Mouse (Mus musculus) lung, embryonic 14.5 days (tissue): ENCODE measurements at regions not wholly inside any gene's neighbourhood (a gene's known extent, or its start where the extent isn't known, plus 50 kb on each side); places are given as distances from the start of the nearest gene placed in this dataset.

Experiments used
- ATAC-seq: fragments of 200-750 bp; cut with Nextera tagmentation; 2 replicates; pipeline ENCODE4 v1.8.0; 2017; ENCODE audit warnings: mild to moderate bottlenecking, moderate TSS enrichment, moderate library complexity; ENCODE audit not compliant: insufficient read depth
- DNase-seq: peaks from one replicate; pipeline ENCODE4 v3.0.0-alpha.2; 2015
- H3K27ac ChIP-seq: fragments of 300-500 bp; sonication (generic); 2 replicates; pipeline ENCODE4 v1.5.1; 2014; ENCODE audit warnings: low read depth, mild to moderate bottlenecking, moderate library complexity
- H3K27me3 ChIP-seq: fragments of 300-500 bp; sonication (generic); 2 replicates; pipeline ENCODE4 v1.6.1; 2014; ENCODE audit warnings: low read length, control low read depth; ENCODE audit not compliant: insufficient read depth
- H3K36me3 ChIP-seq: fragments of 300-500 bp; sonication (generic); 2 replicates; pipeline ENCODE4 v1.6.1; 2014; ENCODE audit warnings: control low read depth; ENCODE audit not compliant: insufficient read depth
- H3K4me1 ChIP-seq: fragments of 300-500 bp; sonication (generic); 2 replicates; pipeline ENCODE4 v1.6.1; 2014; ENCODE audit warnings: antibody characterized with exemption, control low read depth; ENCODE audit not compliant: insufficient read depth
- H3K4me2 ChIP-seq: fragments of 300-500 bp; sonication (generic); 2 replicates; pipeline ENCODE4 v1.6.1; 2014; ENCODE audit warnings: mild to moderate bottlenecking
- H3K4me3 ChIP-seq: fragments of 300-500 bp; sonication (generic); 2 replicates; pipeline ENCODE4 v1.5.1; 2014; ENCODE audit warnings: low read depth, low read length
- H3K9ac ChIP-seq: fragments of 300-500 bp; sonication (generic); 2 replicates; pipeline ENCODE4 v1.6.1; 2014
- H3K9me3 ChIP-seq: fragments of 300-500 bp; sonication (generic); 2 replicates; pipeline ENCODE4 v1.6.1; 2016; ENCODE audit warnings: low read depth, low read length, control low read depth
- CTCF ChIP-seq: IDR thresholded peaks from 2 replicates; pipeline ENCODE4 v1.5.1; 2016; ENCODE audit warnings: antibody characterized with exemption, low read depth
- WGBS: fragments of 180-500 bp; shearing (Covaris S2); extraction: QIAGEN DNeasy Blood & Tissue Kit; methylation state at CpG from one replicate; pipeline ENCODE4 v1.1.7; 2014; 5-methylcytosine and 5-hydroxymethylcytosine counted together

- no peak for DNase-seq
- ATAC-seq = no peak
- H3K36me3 ChIP-seq = no peaks in the 10 kb centered on the region
- H3K4me1 ChIP-seq = no peaks in the 10 kb centered on the region
- no peak overlapping the region for H3K9ac ChIP-seq
- H3K4me3 ChIP-seq = no peak overlapping the region
- H3K27me3 ChIP-seq = no peaks in the 10 kb centered on the region
- 90% methylated on average over 4 of the region's 4 CpGs for WGBS
- H3K4me2 ChIP-seq = no peak overlapping the region
- TF ChIP-seq CTCF = no peak
- no peaks in the 10 kb centered on the region for H3K9me3 ChIP-seq
- H3K27ac ChIP-seq = no peak overlapping the region
These were observed 265.7 kb upstream of the Smarca2 start for GRCm38 (mm10) chr19:26339120-26339519.

- no peaks in the 10 kb centered on the region for H3K4me1 ChIP-seq
- no peaks in the 10 kb centered on the region for H3K27me3 ChIP-seq
- no peak overlapping the region for H3K4me3 ChIP-seq
- peak; percentile 6 for DNase-seq
- 57% methylated on average over 3 of the region's 3 CpGs for WGBS
- TF ChIP-seq CTCF = no peak
- no peaks in the 10 kb centered on the region for H3K36me3 ChIP-seq
- no peaks in the 10 kb centered on the region for H3K9me3 ChIP-seq
- H3K27ac ChIP-seq = no peak overlapping the region
- H3K4me2 ChIP-seq = no peak overlapping the region
- no peak for ATAC-seq
- no peak overlapping the region for H3K9ac ChIP-seq
These were observed 264.7 kb upstream of the Smarca2 start for GRCm38 (mm10) chr19:26340155-26340554.

GRCm38 (mm10) chr19:26355054-26355453 lies 249.8 kb upstream of the Smarca2 start:
- WGBS = 59% methylated on average over 7 of the region's 7 CpGs
- H3K9me3 ChIP-seq = no peaks in the 10 kb centered on the region
- no peaks in the 10 kb centered on the region for H3K36me3 ChIP-seq
- ATAC-seq = peak; percentile 52; the same call in 1 of the 2 replicates
- peak; percentile 79 for DNase-seq
- no peak overlapping the region for H3K4me3 ChIP-seq
- no peaks in the 10 kb centered on the region for H3K4me1 ChIP-seq
- H3K9ac ChIP-seq = no peak overlapping the region
- no peak overlapping the region for H3K4me2 ChIP-seq
- no peak for TF ChIP-seq CTCF
- H3K27me3 ChIP-seq = no peaks in the 10 kb centered on the region
- H3K27ac ChIP-seq = no peak overlapping the region

GRCm38 (mm10) chr19:26383961-26384381 lies 220.9 kb upstream of the Smarca2 start:
- ATAC-seq (no peak), DNase-seq (no peak)
- no peak overlapping the region for H3K4me3 ChIP-seq
- 80% methylated on average over 4 of the region's 4 CpGs for WGBS
- H3K27ac ChIP-seq = no peak overlapping the region
- H3K4me1 ChIP-seq = no peaks in the 10 kb centered on the region
- no peak for TF ChIP-seq CTCF
- H3K27me3 ChIP-seq = no peaks in the 10 kb centered on the region
- H3K9me3 ChIP-seq = no peaks in the 10 kb centered on the region
- H3K36me3 ChIP-seq = no peaks in the 10 kb centered on the region
- H3K4me2 ChIP-seq = no peak overlapping the region
- no peak overlapping the region for H3K9ac ChIP-seq

GRCm38 (mm10) chr19:26386075-26386474 lies 218.8 kb upstream of the Smarca2 start:
- ATAC-seq (no peak), DNase-seq (no peak)
- no peaks in the 10 kb centered on the region for H3K4me1 ChIP-seq
- no peaks in the 10 kb centered on the region for H3K27me3 ChIP-seq
- TF ChIP-seq CTCF = no peak
- no peak overlapping the region for H3K4me2 ChIP-seq
- H3K4me3 ChIP-seq = no peak overlapping the region
- H3K27ac ChIP-seq = no peak overlapping the region
- H3K9ac ChIP-seq = no peak overlapping the region
- no peaks in the 10 kb centered on the region for H3K9me3 ChIP-seq
- no peaks in the 10 kb centered on the region for H3K36me3 ChIP-seq

GRCm38 (mm10) chr19:26412684-26413083 lies 192.2 kb upstream of the Smarca2 start:
- H3K4me3 ChIP-seq = no peak overlapping the region
- ATAC-seq (no peak), DNase-seq (no peak)
- H3K9ac ChIP-seq = no peak overlapping the region
- no peaks in the 10 kb centered on the region for H3K4me1 ChIP-seq
- H3K9me3 ChIP-seq = no peaks in the 10 kb centered on the region
- no peaks in the 10 kb centered on the region for H3K27me3 ChIP-seq
- no peak overlapping the region for H3K4me2 ChIP-seq
- TF ChIP-seq CTCF = no peak
- no peaks in the 10 kb centered on the region for H3K36me3 ChIP-seq
- no peak overlapping the region for H3K27ac ChIP-seq
- 82% methylated on average over 2 of the region's 2 CpGs for WGBS

- H3K4me1 ChIP-seq = no peaks in the 10 kb centered on the region
- DNase-seq (no peak), ATAC-seq (no peak)
- no peaks in the 10 kb centered on the region for H3K9me3 ChIP-seq
- H3K4me3 ChIP-seq = no peak overlapping the region
- 68% methylated on average over 6 of the region's 6 CpGs for WGBS
- H3K4me2 ChIP-seq = no peak overlapping the region
- H3K27me3 ChIP-seq = no peaks in the 10 kb centered on the region
- no peak overlapping the region for H3K27ac ChIP-seq
- no peak overlapping the region for H3K9ac ChIP-seq
- TF ChIP-seq CTCF = no peak
- H3K36me3 ChIP-seq = no peaks in the 10 kb centered on the region
These were observed 190.3 kb upstream of the Smarca2 start for GRCm38 (mm10) chr19:26414476-26415024.

- Histone ChIP-seq H3K27ac (no peak overlapping the region), H3K9ac (no peak overlapping the region), H3K9me3 (no peaks in the 10 kb centered on the region), H3K27me3 (no peaks in the 10 kb centered on the region), H3K4me3 (no peak overlapping the region), H3K36me3 (no peaks in the 10 kb centered on the region), H3K4me1 (no peaks in the 10 kb centered on the region), H3K4me2 (no peak overlapping the region)
- TF ChIP-seq CTCF = no peak
- 55% methylated on average over 2 of the region's 2 CpGs for WGBS
- DNase-seq (no peak), ATAC-seq (no peak)
These were observed 185.1 kb upstream of the Smarca2 start for GRCm38 (mm10) chr19:26419781-26420180.
